Mouse (Mus musculus) C2C12 (cell line): Measurements from ENCODE around the gene Lrrc49.

Experiments
- CTCF ChIP-seq: IDR thresholded peaks from one replicate; pipeline ENCODE4 v1.5.1; 2011; ENCODE audit not compliant: control insufficient read depth, insufficient read depth, insufficient read length
- MAX ChIP-seq: IDR thresholded peaks from one replicate; pipeline ENCODE4 v1.6.1; 2011; ENCODE audit warnings: mild to moderate bottlenecking, control low read depth
- MYOG ChIP-seq: IDR thresholded peaks from one replicate; pipeline ENCODE4 v1.6.1; 2011; ENCODE audit not compliant: control insufficient read depth, insufficient read length; ENCODE audit errors: extremely low read depth
- USF1 ChIP-seq: IDR thresholded peaks from one replicate; pipeline ENCODE4 v1.6.1; 2011; ENCODE audit warnings: low read depth, mild to moderate bottlenecking, control low read depth, moderate library complexity

GRCm38 (mm10) chr9:60662936-60663335, 25.0 kb downstream of the Lrrc49 start:
- TF ChIP-seq CTCF, result no peak
- TF ChIP-seq MYOG, result no peak
- TF ChIP-seq MAX, result no peak
- no peak for TF ChIP-seq USF1
